Mouse (Mus musculus) lung, adult 18-20 months (tissue): ENCODE measurements around the gene Npepps.
"Not testable (repeated sequence)": the region's sequence is repeated elsewhere in the genome, so short reads cannot be mapped to it uniquely, and the experiment has no call there.

ENCODE experiments used
- DNase-seq, 2 experiments: peaks; one replicate each; pipeline ENCODE4 v3.0.0; 2022; ENCODE audit warnings: mixed read lengths in 2 of 2

Npepps gene

GRCm38 (mm10) chr11:97280216-97280861 lies at the start of gene Npepps:
Gene Npepps (minus strand): TSS chr11:97280638.
- DNase-seq = peak; percentile 80 to 85

GRCm38 (mm10) chr11:97328148-97328547 lies 47.7 kb upstream of the Npepps start:
- DNase-seq = peak; percentile 38 to 58

- DNase-seq = no peak
Observed at GRCm38 (mm10) chr11:97325224-97325623, 44.8 kb upstream of the Npepps start.

- not testable (repeated sequence) for DNase-seq
Observed at GRCm38 (mm10) chr11:97321894-97322600, 41.6 kb upstream of the Npepps start.

GRCm38 (mm10) chr11:97321197-97321596 lies 40.8 kb upstream of the Npepps start:
- DNase-seq = no peak

GRCm38 (mm10) chr11:97315504-97316503 lies 35.4 kb upstream of the Npepps start, which contains the start of gene Mrpl45:
Gene Mrpl45 (plus strand): TSS chr11:97315716.
- peak; percentile 98 for DNase-seq

GRCm38 (mm10) chr11:97314751-97315503 lies 34.5 kb upstream of the Npepps start:
- no peak for DNase-seq

- no peak for DNase-seq
Observed at GRCm38 (mm10) chr11:97314110-97314509, 33.7 kb upstream of the Npepps start.

- not testable (repeated sequence) for DNase-seq
Observed at GRCm38 (mm10) chr11:97312871-97313270, 32.4 kb upstream of the Npepps start.

- DNase-seq = peak in 1 of 2 experiments; percentile 36
Observed at GRCm38 (mm10) chr11:97310895-97311631, 30.6 kb upstream of the Npepps start.

- DNase-seq = peak; percentile 83 to 87
Observed at GRCm38 (mm10) chr11:97309911-97310571, 29.6 kb upstream of the Npepps start.

- peak; percentile 87 to 92 for DNase-seq
Observed at GRCm38 (mm10) chr11:97309451-97309836, 29.0 kb upstream of the Npepps start.

- no peak for DNase-seq
Observed at GRCm38 (mm10) chr11:97308806-97309450, 28.5 kb upstream of the Npepps start.

GRCm38 (mm10) chr11:97307294-97308069 lies 27.0 kb upstream of the Npepps start:
- no peak for DNase-seq

GRCm38 (mm10) chr11:97304631-97305030 lies 24.2 kb upstream of the Npepps start:
- no peak for DNase-seq

- DNase-seq = peak; percentile 80 to 91
Observed at GRCm38 (mm10) chr11:97302231-97302781, 21.9 kb upstream of the Npepps start.

- DNase-seq = no peak
Observed at GRCm38 (mm10) chr11:97301406-97301805, 21.0 kb upstream of the Npepps start.

- no peak for DNase-seq
Observed at GRCm38 (mm10) chr11:97299939-97300338, 19.5 kb upstream of the Npepps start.

GRCm38 (mm10) chr11:97296542-97296941 lies 16.1 kb upstream of the Npepps start:
- DNase-seq = no peak
